Mouse (Mus musculus): ENCODE measurements around the gene Olfr1357. TPM values are rescaled to one million over a fixed set of nuclear protein-coding genes. Genes with fewer than 3 reads are reported as not detected.

The Olfr1357 gene
- total and polyA plus RNA-seq, 3 experiments, result not detected

GRCm38 (mm10) chr10:78594566-78594965, 23.3 kb downstream of the Olfr1357 start:
- TF ChIP-seq MEF2A (IDR thresholded peaks at IDR 0.05; ENCODE audit: extremely low read depth, insufficient replicate concordance, low read depth, low read length, poor library complexity, severe bottlenecking) (no peak), TBP (IDR thresholded peaks at IDR 0.05; ENCODE audit: low read depth, low read length) (no peak), RAD21 (IDR thresholded peaks at IDR 0.05; ENCODE audit: low read depth, low read length) (no peak), MXI1 (IDR thresholded peaks at IDR 0.05; ENCODE audit: low read depth, low read length) (no peak), EP300 (IDR thresholded peaks at IDR 0.05; ENCODE audit: low read depth in 1 of 2, low read length in 2 of 2) (no peak), KAT2A (conservative IDR thresholded peaks at IDR 0.05; ENCODE audit: low read depth, low read length) (no peak), NRF1 (IDR thresholded peaks at IDR 0.05; ENCODE audit: insufficient read depth, low read depth, low read length, poor library complexity, severe bottlenecking) (no peak), POLR2AphosphoS2 (IDR thresholded peaks at IDR 0.05; ENCODE audit: low read length) (no peak), MYB (IDR thresholded peaks at IDR 0.05; ENCODE audit: low read depth, low read length) (no peak), RCOR1 (IDR thresholded peaks at IDR 0.05; ENCODE audit: low read depth, low read length) (no peak), MYC (IDR thresholded peaks at IDR 0.05; ENCODE audit: low read depth, low read length) (no peak), TCF12 (IDR thresholded peaks at IDR 0.05; ENCODE audit: low read depth, low read length) (no peak), SMC3 (IDR thresholded peaks at IDR 0.05; ENCODE audit: low read depth, low read length) (no peak), MAFK (IDR thresholded peaks at IDR 0.05; ENCODE audit: borderline replicate concordance, low read depth, low read length) (no peak)
- H3K27me3 ChIP-seq (ENCODE audit: control insufficient read depth in 1 of 2, insufficient read depth in 2 of 2, low read length in 2 of 2), result peaks cover 0 to 3% of the 10 kb centered on the region in 2 experiments; a peak in 3 of 4 replicates
- no peak overlapping the region for H3K9ac ChIP-seq (ENCODE audit: control insufficient read depth, low read depth, low read length, poor library complexity, severe bottlenecking)
- H3K4me1 ChIP-seq (ENCODE audit: control insufficient read depth in 1 of 2, insufficient read depth in 2 of 2, low read length in 2 of 2), result no peaks in the 10 kb centered on the region
- no peaks in the 10 kb centered on the region for H3K36me3 ChIP-seq (ENCODE audit: control insufficient read depth in 1 of 2, insufficient read depth in 2 of 2, low read length in 2 of 2)
- H3K79me2 ChIP-seq (ENCODE audit: control insufficient read depth, insufficient read depth, low read length, poor library complexity), result no peaks in the 10 kb centered on the region
- H3K27ac ChIP-seq (ENCODE audit: control insufficient read depth, low read depth, low read length), result no peak overlapping the region
- DNase-seq (ENCODE audit: low read depth, low spot score), result no peak
- no peak overlapping the region for H3K4me3 ChIP-seq (ENCODE audit: control insufficient read depth in 1 of 2, insufficient read depth in 1 of 2, low read depth in 2 of 2, low read length in 2 of 2)
- H3K9me3 ChIP-seq (replicated peaks; ENCODE audit: insufficient read depth, low read length), result no peaks in the 10 kb centered on the region

- Histone ChIP-seq H3K27ac (ENCODE audit: control insufficient read depth, low read depth, low read length) (no peak overlapping the region), H3K9me3 (replicated peaks; ENCODE audit: insufficient read depth, low read length) (no peaks in the 10 kb centered on the region), H3K4me3 (ENCODE audit: control insufficient read depth in 1 of 2, insufficient read depth in 1 of 2, low read depth in 2 of 2, low read length in 2 of 2) (no peak overlapping the region), H3K9ac (ENCODE audit: control insufficient read depth, low read depth, low read length, poor library complexity, severe bottlenecking) (no peak overlapping the region), H3K27me3 (ENCODE audit: control insufficient read depth in 1 of 2, insufficient read depth in 2 of 2, low read length in 2 of 2) (peaks cover 0 to 3% of the 10 kb centered on the region in 2 experiments; a peak in 3 of 4 replicates), H3K36me3 (ENCODE audit: control insufficient read depth in 1 of 2, insufficient read depth in 2 of 2, low read length in 2 of 2) (no peaks in the 10 kb centered on the region), H3K79me2 (ENCODE audit: control insufficient read depth, insufficient read depth, low read length, poor library complexity) (no peaks in the 10 kb centered on the region), H3K4me1 (ENCODE audit: control insufficient read depth in 1 of 2, insufficient read depth in 2 of 2, low read length in 2 of 2) (no peaks in the 10 kb centered on the region)
- no peak for DNase-seq (ENCODE audit: low read depth, low spot score)
- TF ChIP-seq SMC3 (IDR thresholded peaks at IDR 0.05; ENCODE audit: low read depth, low read length) (no peak), USF1 (IDR thresholded peaks at IDR 0.05; ENCODE audit: low read depth, low read length) (no peak), ZKSCAN1 (IDR thresholded peaks at IDR 0.05; ENCODE audit: low read depth, low read length) (no peak), MAFK (IDR thresholded peaks at IDR 0.05; ENCODE audit: borderline replicate concordance, low read depth, low read length) (no peak), CHD2 (IDR thresholded peaks at IDR 0.05; ENCODE audit: low read length) (no peak), POLR2A (IDR thresholded peaks at IDR 0.05; ENCODE audit: control insufficient read depth in 1 of 2, insufficient read depth in 1 of 2, low read depth in 1 of 2, low read length in 2 of 2, poor library complexity in 1 of 2) (no peak), HCFC1 (IDR thresholded peaks at IDR 0.05; ENCODE audit: low read depth, low read length) (no peak), MXI1 (IDR thresholded peaks at IDR 0.05; ENCODE audit: low read depth, low read length) (no peak), USF2 (IDR thresholded peaks at IDR 0.05; ENCODE audit: borderline replicate concordance in 1 of 2, insufficient read depth in 1 of 2, low read depth in 1 of 2, low read length in 2 of 2) (no peak), ELF1 (IDR thresholded peaks at IDR 0.05; ENCODE audit: low read depth, low read length) (no peak), EP300 (IDR thresholded peaks at IDR 0.05; ENCODE audit: low read depth in 1 of 2, low read length in 2 of 2) (no peak), SIN3A (IDR thresholded peaks at IDR 0.05; ENCODE audit: low read length) (no peak), KAT2A (conservative IDR thresholded peaks at IDR 0.05; ENCODE audit: low read depth, low read length) (no peak), NELFE (IDR thresholded peaks at IDR 0.05; ENCODE audit: low read depth, low read length) (no peak), TAL1 (IDR thresholded peaks at IDR 0.05; ENCODE audit: low read length) (no peak)
Measured at GRCm38 (mm10) chr10:78594157-78594556, 23.7 kb downstream of the Olfr1357 start.

Measured in MEL (cell line).